Mouse (Mus musculus) G1E (cell line): ENCODE data around the gene Prdx6.

ENCODE experiments used
- CTCF ChIP-seq: IDR thresholded peaks from 2 replicates; pipeline ENCODE4 v1.5.1; 2012; ENCODE audit warnings: low read depth, low read length, inconsistent platforms, mixed read lengths
- POLR2AphosphoS5 ChIP-seq: IDR thresholded peaks from 2 replicates; pipeline ENCODE4 v1.6.1; 2012; ENCODE audit warnings: low read depth, low read length, inconsistent platforms; ENCODE audit not compliant: insufficient replicate concordance
- TAL1 ChIP-seq: conservative IDR thresholded peaks from 2 replicates; pipeline ENCODE4 v1.6.1; 2012; ENCODE audit warnings: low read depth, low read length, inconsistent platforms, mixed read lengths

- TF ChIP-seq CTCF (no peak), TAL1 (no peak), POLR2AphosphoS5 (no peak)
These were observed 3.3 kb upstream of the Prdx6 start for GRCm38 (mm10) chr1:161254361-161254760.
